Mouse (Mus musculus): ENCODE data around the gene Samd4b.

The Samd4b gene

GRCm38 (mm10) chr7:28447101-28447830 lies 150.7 kb downstream of the Samd4b start:
- no peak for DNase-seq (ENCODE audit: low spot score in 2 of 2)

GRCm38 (mm10) chr7:28446446-28446845 lies 151.5 kb downstream of the Samd4b start:
- DNase-seq (ENCODE audit: low spot score in 2 of 2): peak; percentile 80 to 96

- DNase-seq (ENCODE audit: low spot score in 2 of 2): no peak
Observed at GRCm38 (mm10) chr7:28444344-28444974, 153.5 kb downstream of the Samd4b start.

- peak in 1 of 2 experiments; percentile 22 for DNase-seq (ENCODE audit: low spot score in 2 of 2)
Observed at GRCm38 (mm10) chr7:28442688-28443087, 155.3 kb downstream of the Samd4b start.

GRCm38 (mm10) chr7:28441776-28442485 lies 156.0 kb downstream of the Samd4b start:
- no peak for DNase-seq (ENCODE audit: low spot score in 2 of 2)

- DNase-seq (ENCODE audit: low spot score in 2 of 2): peak; percentile 69 to 77
Observed at GRCm38 (mm10) chr7:28440739-28441138, 157.2 kb downstream of the Samd4b start.

GRCm38 (mm10) chr7:28438771-28439170 lies 159.2 kb downstream of the Samd4b start:
- DNase-seq (ENCODE audit: low spot score in 2 of 2): no peak

GRCm38 (mm10) chr7:28437964-28438363 lies 160.0 kb downstream of the Samd4b start:
- no peak for DNase-seq (ENCODE audit: low spot score in 2 of 2)

GRCm38 (mm10) chr7:28436932-28437570 lies 160.9 kb downstream of the Samd4b start, which contains the start of gene Gmfg:
Gene Gmfg (plus strand): TSS chr7:28437447.
- DNase-seq (ENCODE audit: low spot score in 2 of 2): peak; percentile 87 to 92

GRCm38 (mm10) chr7:28436271-28436904 lies 161.6 kb downstream of the Samd4b start:
- DNase-seq (ENCODE audit: low spot score in 2 of 2): peak; percentile 99 to 100

- DNase-seq (ENCODE audit: low spot score in 2 of 2): peak; percentile 36 to 76
Observed at GRCm38 (mm10) chr7:28435660-28436259, 162.2 kb downstream of the Samd4b start.

GRCm38 (mm10) chr7:28432252-28432651 lies 165.7 kb downstream of the Samd4b start:
- DNase-seq (ENCODE audit: low spot score in 2 of 2): no peak

GRCm38 (mm10) chr7:28430512-28430911 lies 167.4 kb downstream of the Samd4b start:
- no peak for DNase-seq (ENCODE audit: low spot score in 2 of 2)

GRCm38 (mm10) chr7:28427738-28428137 lies 170.2 kb downstream of the Samd4b start:
- no peak for DNase-seq (ENCODE audit: low spot score in 2 of 2)

- DNase-seq (ENCODE audit: low spot score in 2 of 2): no peak
Observed at GRCm38 (mm10) chr7:28423018-28423417, 174.9 kb downstream of the Samd4b start.

GRCm38 (mm10) chr7:28419416-28419815 lies 178.5 kb downstream of the Samd4b start:
- DNase-seq (ENCODE audit: low spot score in 2 of 2): no peak

GRCm38 (mm10) chr7:28418096-28418670 lies 179.8 kb downstream of the Samd4b start:
- DNase-seq (ENCODE audit: low spot score in 2 of 2): no peak

- DNase-seq (ENCODE audit: low spot score in 2 of 2): no peak
Observed at GRCm38 (mm10) chr7:28417368-28417767, 180.6 kb downstream of the Samd4b start.

GRCm38 (mm10) chr7:28412826-28413225 lies 185.1 kb downstream of the Samd4b start:
- DNase-seq (ENCODE audit: low spot score in 2 of 2): no peak

- DNase-seq (ENCODE audit: low spot score in 2 of 2): no peak
Observed at GRCm38 (mm10) chr7:28410841-28411475, 187.0 kb downstream of the Samd4b start.
